Mouse (Mus musculus) limb, embryonic 13.5 days (tissue): ENCODE results near the gene Cdc42bpg. TPM values are rescaled to one million over a fixed set of nuclear protein-coding genes. Genes with fewer than 3 reads are reported as not detected.
A peak's percentile ranks its signal among the peaks of the same experiment; 100 is the strongest.
"Not testable (repeated sequence)": the region's sequence is repeated elsewhere in the genome, so short reads cannot be mapped to it uniquely, and the experiment has no call there.

Experiments used
- ATAC-seq: fragments of 200-750 bp; cut with Nextera tagmentation; 2 replicates; pipeline ENCODE4 v1.8.0; 2017; ENCODE audit warnings: low read depth, moderate number of reproducible peaks, moderate TSS enrichment; ENCODE audit not compliant: low FRiP score
- H3K27ac ChIP-seq: fragments of 300-500 bp; sonication (generic); 2 replicates; pipeline ENCODE4 v1.5.1; 2015; ENCODE audit warnings: inconsistent platforms, mild to moderate bottlenecking, moderate library complexity
- H3K27me3 ChIP-seq: fragments of 300-500 bp; sonication (generic); 2 replicates; pipeline ENCODE4 v1.6.1; 2015; ENCODE audit warnings: mild to moderate bottlenecking, inconsistent platforms
- H3K36me3 ChIP-seq: fragments of 300-500 bp; sonication (generic); 2 replicates; pipeline ENCODE4 v1.6.1; 2015; ENCODE audit warnings: inconsistent platforms, mild to moderate bottlenecking, moderate library complexity
- H3K4me1 ChIP-seq: fragments of 300-500 bp; sonication (generic); 2 replicates; pipeline ENCODE4 v1.6.1; 2015; ENCODE audit warnings: inconsistent platforms
- H3K4me2 ChIP-seq: fragments of 300-500 bp; sonication (generic); replicated peaks from 2 replicates; pipeline ENCODE4 v1.6.1; 2015; ENCODE audit warnings: inconsistent platforms, mild to moderate bottlenecking, moderate library complexity
- H3K4me3 ChIP-seq: fragments of 300-500 bp; sonication (generic); 2 replicates; pipeline ENCODE4 v1.5.1; 2015; ENCODE audit warnings: moderate library complexity, mild to moderate bottlenecking, inconsistent platforms
- H3K9ac ChIP-seq: fragments of 300-500 bp; sonication (generic); 2 replicates; pipeline ENCODE4 v1.6.1; 2015; ENCODE audit warnings: mild to moderate bottlenecking, inconsistent platforms
- H3K9me3 ChIP-seq: fragments of 300-500 bp; sonication (generic); 2 replicates; pipeline ENCODE4 v1.6.1; 2016; ENCODE audit warnings: inconsistent platforms
- WGBS: fragments of 180-500 bp; shearing (Covaris S2); methylation state at CpG from one replicate; pipeline ENCODE4 v1.1.7; 2015; 5-methylcytosine and 5-hydroxymethylcytosine counted together
- polyA plus RNA-seq: library from polyadenylated mRNA; unstranded; fragments of >200 nt; fragmentation: Nextera tagmentation; extraction: Ambion mirVana; gene quantifications from 2 replicates; pipeline ENCODE4 v1.2.1, GENCODE M21; 2015

Cdc42bpg gene
- polyA plus RNA-seq, 1 experiment from 2014 or later: 0.70 TPM

GRCm38 (mm10) chr19:6289696-6290238 is 16.5 kb upstream of the Cdc42bpg start:
- H3K4me2 ChIP-seq: no peak overlapping the region
- H3K9me3 ChIP-seq: no peaks in the 10 kb centered on the region
- 91% methylated on average over 14 of the region's 14 CpGs for WGBS
- ATAC-seq: no peak
- no peak overlapping the region for H3K27ac ChIP-seq
- no peak overlapping the region for H3K9ac ChIP-seq
- H3K27me3 ChIP-seq: no peaks in the 10 kb centered on the region
- H3K4me1 ChIP-seq: peaks cover 17% of the 10 kb centered on the region
- peaks cover 85% of the 10 kb centered on the region for H3K36me3 ChIP-seq
- H3K4me3 ChIP-seq: no peak overlapping the region

DNA sequence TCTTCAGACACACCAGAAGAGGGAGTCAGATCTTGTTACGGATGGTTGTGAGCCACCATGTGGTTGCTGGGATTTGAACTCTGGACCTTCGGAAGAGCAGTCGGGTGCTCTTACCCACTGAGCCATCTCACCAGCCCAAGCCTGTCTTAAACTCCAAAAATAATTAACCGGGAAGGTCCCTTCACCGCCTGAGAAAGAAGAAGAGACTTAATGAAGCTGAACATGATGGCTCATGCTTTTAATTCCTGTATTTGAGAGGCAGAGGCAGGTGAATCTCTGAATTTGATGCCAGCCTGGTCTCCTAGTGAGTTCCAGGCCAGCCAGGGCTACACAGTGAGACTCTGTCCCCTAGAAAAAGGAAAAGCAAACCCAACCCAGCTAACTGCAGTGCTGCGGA is 15.5 kb upstream of the Cdc42bpg start:
- H3K4me2 ChIP-seq, H3K27ac ChIP-seq, ATAC-seq, H3K9ac ChIP-seq, H3K27me3 ChIP-seq, H3K9me3 ChIP-seq, H3K4me3 ChIP-seq: not testable (repeated sequence)
- peaks cover 85% of the 10 kb centered on the region for H3K36me3 ChIP-seq
- H3K4me1 ChIP-seq: peaks cover 17% of the 10 kb centered on the region
- WGBS: 96% methylated on average over 5 of the region's 6 CpGs

DNA sequence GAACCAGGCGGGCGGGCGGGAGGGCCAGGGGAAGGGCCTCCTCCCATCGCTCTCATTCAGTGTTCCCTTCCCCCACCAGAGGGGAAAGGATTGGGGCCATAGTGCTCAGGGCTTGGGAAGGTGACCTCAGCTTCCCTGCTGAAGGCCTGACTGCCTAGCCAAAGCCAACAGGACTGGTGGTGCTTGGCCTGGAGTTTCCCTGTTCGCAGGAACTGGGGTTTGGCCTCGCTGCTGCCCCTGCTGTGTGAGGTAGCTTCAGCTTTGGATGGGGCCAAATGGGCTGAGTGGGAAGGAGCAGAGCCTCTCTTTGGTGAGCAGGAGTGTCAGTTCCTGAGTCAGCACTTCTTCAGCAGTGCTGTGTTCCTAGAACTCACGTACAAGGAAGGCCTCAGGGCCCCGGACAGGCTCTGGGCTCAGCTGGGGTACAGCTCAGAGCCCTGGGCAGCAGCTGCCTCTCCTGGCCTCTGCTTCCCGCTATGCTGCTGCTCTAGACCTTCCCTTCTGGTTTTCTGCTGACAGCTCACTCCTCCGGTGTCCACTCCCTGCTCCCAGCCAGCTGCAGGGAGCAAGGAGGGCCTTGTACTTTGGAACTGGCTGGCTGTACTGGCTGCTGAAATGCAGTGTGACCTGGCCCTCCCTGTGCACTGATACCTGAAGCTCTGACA is 15.0 kb upstream of the Cdc42bpg start:
- Histone ChIP-seq H3K27ac (no peak overlapping the region), H3K27me3 (no peaks in the 10 kb centered on the region), H3K36me3 (peaks cover 85% of the 10 kb centered on the region), H3K4me2 (no peak overlapping the region), H3K9ac (no peak overlapping the region), H3K9me3 (no peaks in the 10 kb centered on the region), H3K4me1 (peaks cover 17% of the 10 kb centered on the region), H3K4me3 (no peak overlapping the region)
- WGBS: 80% methylated on average over 10 of the region's 10 CpGs
- ATAC-seq: no peak

- Histone ChIP-seq H3K9ac (no peak overlapping the region), H3K4me1 (peaks cover 12% of the 10 kb centered on the region), H3K4me2 (no peak overlapping the region), H3K4me3 (no peak overlapping the region), H3K9me3 (no peaks in the 10 kb centered on the region), H3K27ac (no peak overlapping the region), H3K27me3 (no peaks in the 10 kb centered on the region), H3K36me3 (peaks cover 85% of the 10 kb centered on the region)
- no peak for ATAC-seq
- 87% methylated on average over 5 of the region's 5 CpGs for WGBS
Measured at GRCm38 (mm10) chr19:6292262-6292661, 14.0 kb upstream of the Cdc42bpg start.

GRCm38 (mm10) chr19:6294301-6294700 is 12.0 kb upstream of the Cdc42bpg start:
- H3K9ac ChIP-seq: no peak overlapping the region
- H3K4me1 ChIP-seq: no peaks in the 10 kb centered on the region
- 94% methylated on average over 17 of the region's 17 CpGs for WGBS
- H3K9me3 ChIP-seq: no peaks in the 10 kb centered on the region
- no peak overlapping the region for H3K4me3 ChIP-seq
- H3K4me2 ChIP-seq: no peak overlapping the region
- no peak overlapping the region for H3K27ac ChIP-seq
- peaks cover 94% of the 10 kb centered on the region for H3K36me3 ChIP-seq
- ATAC-seq: no peak
- H3K27me3 ChIP-seq: no peaks in the 10 kb centered on the region

DNA sequence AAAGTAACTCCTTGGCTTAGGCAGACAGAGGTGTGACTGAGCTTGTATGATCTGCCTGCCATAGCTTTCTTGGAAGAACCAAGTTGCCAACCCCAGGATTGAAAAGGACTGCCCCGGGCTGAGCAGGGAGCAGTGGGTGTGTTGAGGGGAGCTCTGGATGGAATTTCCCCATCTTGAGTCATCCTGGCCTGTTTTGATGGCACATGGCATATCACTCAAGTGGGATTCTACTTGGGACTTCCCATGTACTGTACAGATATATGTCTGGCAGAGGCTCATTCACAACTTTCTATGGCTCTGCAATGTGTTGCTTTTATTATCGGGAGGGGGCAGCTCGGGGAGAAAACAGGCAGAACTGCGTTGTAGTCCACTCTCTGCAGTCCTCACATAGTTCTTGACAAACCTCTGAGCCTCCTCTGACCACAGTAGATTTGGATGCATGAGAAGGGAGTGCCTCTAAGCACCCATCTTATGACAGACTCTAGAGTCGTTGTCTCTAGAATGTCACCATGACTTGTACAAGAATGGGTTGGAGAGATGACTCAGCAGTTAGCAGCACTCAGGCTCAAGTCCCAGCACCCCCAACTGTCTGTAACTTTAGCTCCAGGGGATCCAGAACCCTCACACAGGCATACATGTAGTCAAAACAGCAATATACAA is 9.6 kb upstream of the Cdc42bpg start:
- Histone ChIP-seq H3K36me3 (peaks cover 96% of the 10 kb centered on the region), H3K4me1 (no peaks in the 10 kb centered on the region), H3K9ac (no peak overlapping the region), H3K27me3 (no peaks in the 10 kb centered on the region), H3K9me3 (no peaks in the 10 kb centered on the region), H3K4me2 (no peak overlapping the region), H3K4me3 (no peak overlapping the region), H3K27ac (no peak overlapping the region)
- no peak for ATAC-seq
- 86% methylated on average over 5 of the region's 5 CpGs for WGBS

DNA sequence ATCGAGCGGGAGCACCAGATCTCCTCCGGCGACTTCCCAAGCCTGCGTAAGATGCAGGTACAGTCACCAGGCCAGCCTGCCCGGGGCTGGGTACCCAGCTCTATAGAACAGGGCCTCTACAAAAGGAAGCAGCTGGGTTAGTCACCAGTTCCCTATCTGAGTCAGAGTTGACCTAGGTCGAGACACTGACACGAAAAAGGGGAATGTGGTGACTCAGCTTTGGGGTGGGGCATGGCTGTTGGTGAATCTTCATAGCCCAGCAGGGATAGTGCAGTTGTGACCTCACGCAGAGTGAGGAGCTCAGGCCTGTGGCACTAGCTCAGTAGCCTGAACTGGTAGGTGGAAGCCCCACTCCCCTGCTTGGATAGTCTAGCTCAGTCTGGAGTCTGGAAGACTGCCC is 8.6 kb upstream of the Cdc42bpg start:
- H3K27me3 ChIP-seq: no peaks in the 10 kb centered on the region
- H3K9ac ChIP-seq: no peak overlapping the region; the same call in 1 of the 2 replicates
- no peak overlapping the region for H3K4me2 ChIP-seq
- H3K36me3 ChIP-seq: peaks cover 88% of the 10 kb centered on the region
- 92% methylated on average over 9 of the region's 9 CpGs for WGBS
- ATAC-seq: no peak
- H3K27ac ChIP-seq: no peak overlapping the region
- H3K9me3 ChIP-seq: no peaks in the 10 kb centered on the region
- H3K4me1 ChIP-seq: peaks cover 4% of the 10 kb centered on the region
- no peak overlapping the region for H3K4me3 ChIP-seq

DNA sequence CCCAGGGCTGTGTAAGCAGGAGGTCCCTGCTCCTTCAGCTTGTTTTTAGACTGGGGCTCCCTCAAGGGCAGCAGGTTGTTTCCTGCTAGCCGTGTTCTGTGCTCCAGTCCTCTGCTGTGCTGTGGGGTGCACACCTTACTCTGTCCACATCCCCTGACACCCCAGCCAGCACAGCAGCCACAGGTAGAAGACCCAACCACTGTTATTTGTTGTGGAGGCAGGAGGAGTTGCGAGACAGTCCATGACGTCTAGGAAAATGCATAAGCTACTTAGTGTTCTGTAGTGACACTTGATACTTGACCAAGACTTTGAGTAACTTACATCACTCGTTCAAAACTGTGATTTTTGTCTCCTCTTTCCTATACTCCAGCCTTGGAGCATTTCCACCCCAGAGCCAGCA is 7.3 kb upstream of the Cdc42bpg start:
- H3K9ac ChIP-seq: no peak overlapping the region
- H3K27ac ChIP-seq: no peak overlapping the region
- no peak overlapping the region for H3K4me3 ChIP-seq
- WGBS: 77% methylated on average over 4 of the region's 4 CpGs
- H3K36me3 ChIP-seq: peaks cover 77% of the 10 kb centered on the region
- no peak for ATAC-seq
- peaks cover 16% of the 10 kb centered on the region for H3K4me1 ChIP-seq
- no peak overlapping the region for H3K4me2 ChIP-seq
- no peaks in the 10 kb centered on the region for H3K27me3 ChIP-seq
- H3K9me3 ChIP-seq: no peaks in the 10 kb centered on the region

GRCm38 (mm10) chr19:6299450-6300267 is 6.6 kb upstream of the Cdc42bpg start:
- Histone ChIP-seq H3K27me3 (no peaks in the 10 kb centered on the region), H3K27ac (no peak overlapping the region), H3K4me1 (peaks cover 16% of the 10 kb centered on the region), H3K4me2 (no peak overlapping the region), H3K36me3 (peaks cover 70% of the 10 kb centered on the region), H3K4me3 (no peak overlapping the region), H3K9ac (no peak overlapping the region), H3K9me3 (no peaks in the 10 kb centered on the region)
- ATAC-seq: no peak
- 86% methylated on average over 7 of the region's 7 CpGs for WGBS

DNA sequence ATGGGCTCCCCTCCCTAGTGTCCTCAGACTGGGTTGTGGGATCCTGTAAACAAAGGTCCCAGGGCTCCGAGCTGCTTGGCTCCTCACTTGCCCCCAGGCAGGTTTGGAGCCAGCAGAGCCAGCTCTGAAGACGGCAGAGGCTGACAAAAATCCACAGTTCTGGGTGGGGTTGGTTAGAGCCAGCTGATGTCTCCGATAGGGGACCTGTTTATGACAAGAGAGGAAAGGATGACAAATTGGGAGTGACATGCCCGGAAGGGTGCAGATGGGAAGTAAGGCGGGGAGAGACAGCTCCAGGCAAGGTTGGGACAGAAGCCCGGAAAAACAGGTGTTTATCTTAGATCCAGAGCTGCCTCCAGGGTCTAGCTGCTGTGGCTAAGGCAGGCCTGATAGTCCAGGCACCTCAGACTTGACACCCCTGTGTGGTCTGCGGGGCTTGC is 5.8 kb upstream of the Cdc42bpg start:
- Histone ChIP-seq H3K4me3 (no peak overlapping the region), H3K9ac (no peak overlapping the region), H3K36me3 (peaks cover 62% of the 10 kb centered on the region), H3K4me2 (no peak overlapping the region), H3K27ac (no peak overlapping the region), H3K9me3 (no peaks in the 10 kb centered on the region), H3K4me1 (peaks cover 16% of the 10 kb centered on the region), H3K27me3 (no peaks in the 10 kb centered on the region)
- ATAC-seq: no peak
- 71% methylated on average over 7 of the region's 7 CpGs for WGBS

- Histone ChIP-seq H3K36me3 (peaks cover 45% of the 10 kb centered on the region), H3K4me3 (no peak overlapping the region), H3K9me3 (no peaks in the 10 kb centered on the region), H3K27ac (peak overlapping the region; percentile 67), H3K4me1 (peaks cover 26% of the 10 kb centered on the region), H3K9ac (peak overlapping the region; percentile 35; the same call in 1 of the 2 replicates), H3K27me3 (no peaks in the 10 kb centered on the region), H3K4me2 (no peak overlapping the region)
- ATAC-seq: no peak
- WGBS: 94% methylated on average over 5 of the region's 5 CpGs
Measured at GRCm38 (mm10) chr19:6302114-6302513, 4.1 kb upstream of the Cdc42bpg start.

DNA sequence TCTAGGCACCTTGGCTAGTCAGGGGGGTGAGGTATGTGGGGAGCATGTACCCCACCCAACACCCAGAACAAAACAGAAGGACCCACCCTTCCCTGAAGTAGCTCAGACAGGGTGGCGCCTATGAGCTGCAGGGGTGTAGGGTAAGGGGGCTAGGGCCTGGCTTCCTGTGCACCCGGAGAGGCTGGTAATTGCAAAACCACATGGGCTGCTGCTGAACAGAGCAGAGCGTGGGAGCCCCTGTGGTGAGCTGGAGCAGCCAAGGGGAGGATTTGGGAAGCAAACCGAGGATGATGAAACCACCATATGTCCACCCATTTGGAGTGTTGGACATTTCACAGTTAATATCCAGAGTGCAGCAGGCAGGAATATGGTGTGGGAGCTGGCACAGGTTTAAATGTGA is 3.7 kb upstream of the Cdc42bpg start:
- Histone ChIP-seq H3K9me3 (no peaks in the 10 kb centered on the region), H3K4me1 (peaks cover 30% of the 10 kb centered on the region), H3K27ac (peak overlapping the region; percentile 67), H3K4me2 (no peak overlapping the region), H3K36me3 (peaks cover 41% of the 10 kb centered on the region), H3K4me3 (no peak overlapping the region), H3K27me3 (no peaks in the 10 kb centered on the region), H3K9ac (peak overlapping the region; percentile 35)
- peak; percentile 33; the same call in 1 of the 2 replicates for ATAC-seq
- WGBS: 36% methylated on average over 4 of the region's 4 CpGs
